Mouse (Mus musculus) T-cell, adult 2 months (primary cell): ENCODE measurements at regions not wholly inside any gene's neighbourhood (a gene's known extent, or its start where the extent isn't known, plus 50 kb on each side); places are given as distances from the start of the nearest gene placed in this dataset.

Experiments used
- DNase-seq: peaks from one replicate; pipeline ENCODE4 v3.0.0; 2022; ENCODE audit warnings: low spot score

DNA sequence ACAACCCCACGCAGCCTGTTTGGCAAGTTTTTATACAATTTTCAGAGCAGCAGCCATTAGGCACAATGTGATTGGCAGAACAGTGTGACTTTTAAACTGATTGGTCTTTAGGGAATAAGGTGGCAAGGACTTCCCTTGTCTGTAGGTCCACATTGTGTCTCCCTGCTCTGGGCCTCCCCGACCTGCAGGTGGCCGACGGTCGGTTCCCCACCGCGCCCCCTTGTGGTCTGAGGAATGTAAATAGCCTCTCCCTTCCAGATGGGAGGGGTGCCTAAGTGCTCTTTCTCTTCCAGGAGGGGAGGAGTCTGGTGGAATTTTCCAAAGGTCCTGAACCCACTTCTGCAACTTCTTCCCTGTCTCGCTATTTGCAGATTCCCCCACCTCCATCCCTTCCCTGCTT, 52.5 kb upstream of the Prr5 start:
- peak; percentile 40 for DNase-seq

DNA sequence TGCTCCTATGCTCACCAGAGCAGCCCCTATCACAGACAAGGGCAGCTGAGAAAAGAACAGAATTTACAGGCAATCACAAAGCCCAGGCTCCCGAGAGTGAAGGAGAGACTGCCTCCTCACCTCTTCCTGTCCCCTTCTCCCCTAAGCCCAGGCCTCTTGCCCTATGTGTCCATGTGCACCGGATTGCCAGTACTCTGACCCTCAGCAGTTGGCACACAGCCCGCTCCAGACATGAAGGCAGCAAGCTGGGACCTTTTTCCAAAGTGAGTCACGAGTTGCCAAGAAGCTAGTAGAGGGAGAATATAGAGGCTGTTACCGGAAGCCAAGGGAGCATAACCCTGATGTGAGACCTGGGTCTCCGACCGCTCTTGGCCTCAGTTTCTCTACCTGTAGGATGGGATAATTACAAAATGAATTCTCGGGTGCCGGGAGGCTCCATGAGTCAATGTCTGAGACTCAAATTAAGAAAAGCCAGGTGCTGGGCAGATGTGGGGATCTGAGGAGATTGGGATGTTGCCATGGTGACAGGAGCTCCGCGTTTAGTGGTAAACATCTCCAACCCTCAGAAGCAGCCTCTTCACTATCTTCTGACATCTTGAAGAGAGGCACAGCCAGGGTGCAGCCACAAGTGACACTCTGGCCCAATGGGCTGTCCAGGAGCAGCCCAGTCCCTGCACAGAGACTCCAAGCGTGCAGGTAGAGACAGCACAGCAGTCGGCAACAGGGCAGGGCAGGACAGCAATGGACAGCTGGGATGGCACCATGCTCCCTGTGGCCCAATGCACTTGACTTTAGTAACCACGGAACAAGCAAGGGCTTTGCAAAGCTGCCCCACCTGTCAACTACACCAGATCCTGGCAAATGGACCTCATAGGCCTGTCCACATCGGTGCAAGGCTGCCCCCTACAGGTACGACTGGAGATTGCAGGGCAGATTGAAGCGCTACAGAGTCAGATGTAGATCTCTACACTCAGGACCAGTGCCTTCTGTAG, 55.6 kb upstream of the Prr5 start:
- DNase-seq, result peak; percentile 46

DNA sequence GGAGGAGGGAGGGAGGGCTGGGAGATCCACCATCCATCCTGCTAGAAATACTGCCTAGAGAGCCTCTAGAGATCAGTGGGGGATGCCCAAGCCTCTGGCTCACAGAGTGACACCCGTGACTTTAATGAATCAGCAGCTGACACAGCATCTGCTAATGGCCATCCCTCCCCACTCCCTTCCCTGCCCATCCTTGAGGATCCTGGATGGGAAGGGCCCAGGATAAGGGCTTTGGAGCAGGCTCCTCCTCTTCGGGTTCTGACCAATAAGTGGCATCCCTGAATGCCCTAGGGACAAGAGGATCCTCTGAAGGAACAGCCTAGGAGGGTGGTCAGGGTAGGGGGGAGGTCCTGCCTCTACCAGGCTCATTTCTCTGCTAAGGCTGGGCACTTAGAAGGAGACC, 55.3 kb upstream of the Rtl6 start:
- no peak for DNase-seq

DNA sequence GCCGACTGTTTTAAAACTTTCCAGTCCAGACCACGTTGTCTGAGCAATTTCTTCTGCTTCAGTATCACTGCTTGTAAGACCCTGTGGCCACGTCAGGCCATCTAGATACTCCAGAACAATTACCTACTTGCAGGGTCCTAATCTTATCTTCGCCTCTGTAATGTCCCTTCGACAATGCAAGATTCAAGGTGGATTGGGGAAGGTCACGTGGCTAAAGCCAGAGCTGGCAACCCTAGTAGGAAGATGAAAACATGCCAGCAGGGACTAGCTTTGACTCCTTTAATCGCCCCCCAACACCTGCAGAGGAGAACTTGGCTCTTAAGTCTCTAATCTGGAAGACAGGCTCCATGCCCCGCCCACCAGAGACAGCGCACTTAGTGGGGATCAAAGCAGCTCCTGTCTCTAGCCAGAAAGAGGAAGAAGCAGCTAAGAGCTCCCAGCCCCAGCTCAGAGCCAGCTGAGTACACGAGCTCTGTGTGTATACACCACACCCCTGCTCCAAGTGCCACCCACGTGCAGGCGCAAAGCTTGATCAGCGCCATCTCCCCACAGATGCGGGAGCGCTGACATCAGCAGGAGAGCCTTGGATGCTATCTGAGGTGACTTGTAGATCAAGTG, 52.3 kb upstream of the Rtl6 start:
- DNase-seq, result no peak

DNA sequence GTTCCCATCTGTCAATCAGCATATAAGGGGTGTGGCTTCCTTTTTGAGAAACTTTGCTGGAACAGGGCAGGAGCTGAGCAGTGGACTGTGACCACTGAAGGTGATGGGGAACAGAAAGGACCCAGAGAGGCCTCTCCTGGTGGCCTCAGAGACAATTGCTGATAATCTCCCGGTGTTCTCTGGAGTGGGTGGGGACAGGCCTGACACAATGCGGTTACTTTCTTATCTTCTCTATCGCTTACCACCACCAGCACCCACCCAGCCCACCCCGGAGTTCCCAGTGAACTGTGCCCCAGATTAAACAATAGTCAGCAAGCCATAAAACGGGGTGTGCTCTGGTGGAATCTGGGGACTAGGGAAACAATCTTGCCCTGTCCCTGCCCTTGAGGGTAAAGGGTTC, 51.4 kb upstream of the Rtl6 start:
- no peak for DNase-seq
